Mouse (Mus musculus) cerebellum, postnatal 4 days (tissue): ENCODE data around the gene Slc5a11.

Source experiments
- DNase-seq, 2 experiments: peaks; one replicate each; pipeline ENCODE4 v3.0.0; 2022; ENCODE audit warnings: low spot score in 2 of 2, mixed read lengths in 1 of 2

The Slc5a11 gene

GRCm38 (mm10) chr7:123283826-123284225 is 69.2 kb downstream of the Slc5a11 start:
- DNase-seq: no peak

- no peak for DNase-seq
Measured at GRCm38 (mm10) chr7:123285896-123286295, 71.3 kb downstream of the Slc5a11 start.

- no peak for DNase-seq
Measured at GRCm38 (mm10) chr7:123287903-123288302, 73.3 kb downstream of the Slc5a11 start.

- no peak for DNase-seq
Measured at GRCm38 (mm10) chr7:123289176-123289575, 74.6 kb downstream of the Slc5a11 start.

GRCm38 (mm10) chr7:123291942-123292341 is 77.4 kb downstream of the Slc5a11 start:
- no peak for DNase-seq

- DNase-seq: no peak
Measured at GRCm38 (mm10) chr7:123293898-123294297, 79.3 kb downstream of the Slc5a11 start.

- DNase-seq: no peak
Measured at GRCm38 (mm10) chr7:123295423-123295822, 80.8 kb downstream of the Slc5a11 start.

- DNase-seq: no peak
Measured at GRCm38 (mm10) chr7:123296097-123296496, 81.5 kb downstream of the Slc5a11 start.

- no peak for DNase-seq
Measured at GRCm38 (mm10) chr7:123298225-123298624, 83.6 kb downstream of the Slc5a11 start.

GRCm38 (mm10) chr7:123300258-123300657 is 85.7 kb downstream of the Slc5a11 start:
- DNase-seq: no peak

GRCm38 (mm10) chr7:123305397-123305796 is 90.8 kb downstream of the Slc5a11 start:
- no peak for DNase-seq

GRCm38 (mm10) chr7:123307236-123307635 is 92.7 kb downstream of the Slc5a11 start:
- no peak for DNase-seq

GRCm38 (mm10) chr7:123307887-123308558 is 93.4 kb downstream of the Slc5a11 start:
- no peak for DNase-seq

GRCm38 (mm10) chr7:123311836-123312235 is 97.3 kb downstream of the Slc5a11 start:
- DNase-seq: no peak

GRCm38 (mm10) chr7:123312738-123313137 is 98.2 kb downstream of the Slc5a11 start:
- DNase-seq: no peak

- no peak for DNase-seq
Measured at GRCm38 (mm10) chr7:123322452-123323121, 108.0 kb downstream of the Slc5a11 start.
